Mouse (Mus musculus): ENCODE measurements at regions not wholly inside any gene's neighbourhood (a gene's known extent, or its start where the extent isn't known, plus 50 kb on each side); places are given as distances from the start of the nearest gene placed in this dataset.

GRCm38 (mm10) chr15:87180836-87181235 is 363.3 kb upstream of the Fam19a5 start:
- Histone ChIP-seq H3K27me3 (replicated peaks) (no peaks in the 10 kb centered on the region), H3K4me3 (replicated peaks) (no peak overlapping the region), H3K9me3 (peaks cover 89% of the 10 kb centered on the region), H3K36me3 (replicated peaks; ENCODE audit: low read length) (no peaks in the 10 kb centered on the region), H3K4me1 (no peaks in the 10 kb centered on the region)
- TF ChIP-seq FLI1 (IDR thresholded peaks at IDR 0.05; ENCODE audit: low read length) (no peak), GATA1 (IDR thresholded peaks at IDR 0.05; ENCODE audit: borderline replicate concordance, low read length) (no peak)

DNA sequence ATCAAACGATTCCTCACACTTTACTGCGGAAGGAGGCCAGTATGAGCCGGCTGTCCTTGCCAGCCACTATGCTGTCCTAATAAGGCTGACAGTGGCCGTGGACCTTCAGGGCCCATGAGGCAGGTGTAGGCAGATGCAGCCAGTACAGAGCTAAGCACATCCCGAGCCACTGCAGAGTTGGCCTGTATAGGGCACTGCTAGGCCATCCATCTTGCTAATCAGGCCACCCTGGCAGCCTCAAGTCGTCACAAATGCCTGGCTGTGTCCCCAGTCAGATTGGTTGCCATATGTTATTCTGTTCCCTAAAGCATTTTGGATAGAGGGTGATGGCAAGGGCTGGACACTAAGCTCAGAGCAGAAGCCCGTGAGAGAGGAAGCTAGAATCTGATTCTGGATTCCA is 359.9 kb upstream of the Fam19a5 start:
- Histone ChIP-seq H3K36me3 (replicated peaks; ENCODE audit: low read length) (no peaks in the 10 kb centered on the region), H3K27me3 (replicated peaks) (no peaks in the 10 kb centered on the region), H3K9me3 (peaks cover 91% of the 10 kb centered on the region), H3K4me3 (replicated peaks) (peak overlapping the region; percentile 72), H3K4me1 (no peaks in the 10 kb centered on the region)
- no peak for TF ChIP-seq GATA1 (IDR thresholded peaks at IDR 0.05; ENCODE audit: borderline replicate concordance, low read length)
- TF ChIP-seq FLI1 (IDR thresholded peaks at IDR 0.05; ENCODE audit: low read length) = no peak

DNA sequence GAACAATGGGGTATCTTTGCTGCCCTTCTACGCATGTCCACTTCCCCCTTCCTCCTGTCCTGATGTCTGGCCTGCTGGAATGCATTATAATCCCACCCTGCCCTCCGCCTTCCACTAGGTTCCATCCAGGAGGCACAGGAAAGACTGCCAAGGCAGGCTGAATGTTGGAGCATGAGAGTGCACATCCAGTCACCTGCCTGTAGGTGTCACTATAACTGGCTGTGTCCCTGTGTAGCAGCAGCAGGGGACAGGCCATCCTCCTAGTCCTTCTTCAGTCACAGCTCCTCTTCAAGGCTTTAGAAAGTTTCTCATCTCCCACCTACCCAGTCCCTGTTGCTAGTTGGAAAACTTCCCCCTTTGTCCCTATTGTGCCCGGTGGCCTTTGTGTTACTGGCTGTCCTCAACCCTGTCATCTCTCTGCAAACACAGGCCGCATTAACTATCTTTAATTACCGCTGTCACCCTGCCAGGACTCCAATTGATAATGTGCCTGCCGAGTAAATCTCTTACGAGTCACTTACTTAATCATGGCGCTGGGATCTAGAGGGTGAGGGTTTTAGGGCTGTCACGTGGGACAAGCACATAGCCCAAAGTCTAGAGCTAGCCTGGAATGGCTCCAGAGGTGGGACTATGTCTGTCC is 355.2 kb upstream of the Fam19a5 start:
- Histone ChIP-seq H3K27me3 (replicated peaks) (no peaks in the 10 kb centered on the region), H3K4me3 (replicated peaks) (peak overlapping the region; percentile 69), H3K4me1 (no peaks in the 10 kb centered on the region), H3K9me3 (peaks cover 87% of the 10 kb centered on the region), H3K36me3 (replicated peaks; ENCODE audit: low read length) (no peaks in the 10 kb centered on the region)
- TF ChIP-seq FLI1 (IDR thresholded peaks at IDR 0.05; ENCODE audit: low read length) = no peak
- TF ChIP-seq GATA1 (IDR thresholded peaks at IDR 0.05; ENCODE audit: borderline replicate concordance, low read length) = no peak

- Histone ChIP-seq H3K27me3 (replicated peaks) (no peaks in the 10 kb centered on the region), H3K36me3 (replicated peaks; ENCODE audit: low read length) (no peaks in the 10 kb centered on the region), H3K4me1 (no peaks in the 10 kb centered on the region), H3K9me3 (peaks cover 73% of the 10 kb centered on the region), H3K4me3 (replicated peaks) (no peak overlapping the region)
- TF ChIP-seq GATA1 (IDR thresholded peaks at IDR 0.05; ENCODE audit: borderline replicate concordance, low read length) (no peak), FLI1 (IDR thresholded peaks at IDR 0.05; ENCODE audit: low read length) (no peak)
Measured at GRCm38 (mm10) chr15:87191901-87192300, 352.2 kb upstream of the Fam19a5 start.

DNA sequence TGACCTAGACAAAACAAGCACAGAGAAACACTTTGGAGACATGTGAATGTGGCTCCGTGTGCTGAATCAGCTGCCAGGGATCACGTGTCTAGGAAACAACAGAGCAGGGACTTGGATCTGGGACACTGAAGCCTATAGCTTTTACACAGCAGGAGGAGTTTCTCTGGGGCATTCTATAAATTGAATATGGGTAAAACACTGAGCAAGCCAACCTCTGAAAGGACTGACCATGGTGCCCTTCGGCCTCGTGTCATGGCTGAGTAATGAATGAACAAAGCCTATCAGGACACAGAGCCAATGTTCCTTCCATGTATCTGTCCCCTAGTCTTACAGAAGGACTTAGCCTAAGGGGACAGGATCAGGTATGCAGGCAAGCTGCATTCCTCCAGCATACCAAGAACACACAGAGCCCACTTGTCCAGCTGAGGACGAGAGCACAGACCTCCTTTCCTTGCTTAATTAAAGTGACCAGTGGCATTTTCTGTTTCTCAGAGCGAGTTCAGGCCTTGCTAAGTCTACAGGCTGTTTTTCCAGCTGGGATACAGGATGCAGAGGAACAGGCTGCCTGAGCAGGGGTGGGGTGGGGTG is 347.7 kb upstream of the Fam19a5 start:
- H3K27me3 ChIP-seq (replicated peaks) = no peaks in the 10 kb centered on the region
- H3K4me3 ChIP-seq (replicated peaks) = no peak overlapping the region
- H3K4me1 ChIP-seq = no peaks in the 10 kb centered on the region
- no peak for TF ChIP-seq GATA1 (IDR thresholded peaks at IDR 0.05; ENCODE audit: borderline replicate concordance, low read length)
- no peak for TF ChIP-seq FLI1 (IDR thresholded peaks at IDR 0.05; ENCODE audit: low read length)
- peaks cover 72% of the 10 kb centered on the region for H3K9me3 ChIP-seq
- H3K36me3 ChIP-seq (replicated peaks; ENCODE audit: low read length) = no peaks in the 10 kb centered on the region

DNA sequence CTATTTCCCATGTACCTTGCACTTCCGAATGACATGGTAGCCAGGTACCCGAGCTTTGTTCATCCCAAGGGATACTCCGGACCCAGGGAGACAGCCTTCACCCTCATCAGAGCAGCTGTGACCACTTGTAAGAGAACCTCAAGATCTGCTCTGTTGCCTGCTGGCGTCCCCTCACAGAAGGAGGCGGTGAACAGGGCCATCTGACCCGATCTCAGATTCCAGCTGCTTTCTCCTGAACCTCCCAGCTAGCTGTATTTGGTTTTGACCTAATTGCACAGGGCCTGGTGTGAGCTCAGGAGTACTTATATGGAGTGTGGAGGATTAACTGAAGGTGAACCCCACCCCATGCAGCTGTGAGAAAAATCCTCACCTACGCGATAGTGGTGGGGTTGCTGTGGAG is 344.5 kb upstream of the Fam19a5 start:
- H3K27me3 ChIP-seq (replicated peaks) = no peaks in the 10 kb centered on the region
- no peak for TF ChIP-seq GATA1 (IDR thresholded peaks at IDR 0.05; ENCODE audit: borderline replicate concordance, low read length)
- no peak for TF ChIP-seq FLI1 (IDR thresholded peaks at IDR 0.05; ENCODE audit: low read length)
- no peak overlapping the region for H3K4me3 ChIP-seq (replicated peaks)
- H3K4me1 ChIP-seq = no peaks in the 10 kb centered on the region
- no peaks in the 10 kb centered on the region for H3K36me3 ChIP-seq (replicated peaks; ENCODE audit: low read length)
- peaks cover 80% of the 10 kb centered on the region for H3K9me3 ChIP-seq

DNA sequence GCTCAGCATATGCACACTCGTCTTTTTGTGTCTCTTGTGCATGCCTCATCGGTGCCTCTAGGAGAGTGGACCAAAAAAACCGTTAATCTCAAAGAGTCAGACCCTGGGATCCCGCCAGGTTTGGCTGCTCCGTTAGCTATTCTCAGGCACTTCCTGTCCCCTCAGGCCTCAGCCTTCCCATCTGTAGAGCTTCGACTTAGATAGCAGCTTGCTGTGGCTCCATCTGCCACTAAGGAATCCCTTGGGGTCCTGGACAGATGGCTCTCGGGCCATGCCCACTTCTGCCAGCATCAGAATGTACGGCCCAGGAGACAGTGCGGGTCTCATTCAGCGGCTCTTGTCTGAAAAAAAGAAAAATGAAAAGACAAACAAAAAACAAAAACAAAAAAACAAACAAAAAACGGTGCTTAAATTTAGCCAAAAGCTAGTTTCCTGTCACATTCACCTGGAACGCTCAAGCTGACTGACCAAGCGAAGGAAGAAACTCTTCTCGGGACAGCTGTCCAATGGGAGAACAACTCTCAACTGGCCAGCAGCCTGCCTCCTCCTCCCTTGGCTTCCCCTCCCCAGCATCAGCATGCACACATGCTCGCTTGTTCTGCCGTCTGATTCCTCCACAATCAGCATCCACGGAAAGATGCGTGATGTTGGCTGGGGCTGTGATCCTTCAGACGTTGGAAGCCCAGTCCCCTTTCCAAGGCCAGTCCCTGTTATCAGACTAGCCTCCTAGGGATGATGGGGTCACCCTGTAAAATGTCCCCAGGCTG is 343.6 kb upstream of the Fam19a5 start:
- H3K4me1 ChIP-seq = no peaks in the 10 kb centered on the region
- H3K27me3 ChIP-seq (replicated peaks) = no peaks in the 10 kb centered on the region
- peak overlapping the region; percentile 62 for H3K4me3 ChIP-seq (replicated peaks)
- TF ChIP-seq GATA1 (IDR thresholded peaks at IDR 0.05; ENCODE audit: borderline replicate concordance, low read length) (no peak), FLI1 (IDR thresholded peaks at IDR 0.05; ENCODE audit: low read length) (no peak)
- H3K36me3 ChIP-seq (replicated peaks; ENCODE audit: low read length) = no peaks in the 10 kb centered on the region
- peaks cover 85% of the 10 kb centered on the region for H3K9me3 ChIP-seq

DNA sequence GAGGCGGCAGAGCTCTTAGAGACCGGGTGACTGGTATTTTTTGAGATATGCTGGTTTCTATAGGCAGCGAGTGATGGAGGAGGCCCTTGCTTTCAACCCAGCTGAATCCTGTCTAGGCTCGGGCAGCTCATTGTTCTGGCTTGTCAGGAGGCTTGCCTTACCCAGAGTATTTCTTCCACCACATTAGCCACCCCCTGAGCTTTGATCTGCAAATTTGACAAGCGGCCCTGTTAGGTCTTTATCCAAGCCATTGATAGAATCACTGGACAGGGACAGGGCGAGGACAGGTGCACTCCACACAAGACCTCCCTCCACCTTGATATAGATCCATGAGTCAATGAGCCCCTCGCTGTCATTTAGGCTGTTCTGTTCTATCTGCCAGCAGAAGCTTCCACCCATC is 343.0 kb upstream of the Fam19a5 start:
- Histone ChIP-seq H3K36me3 (replicated peaks; ENCODE audit: low read length) (no peaks in the 10 kb centered on the region), H3K4me1 (no peaks in the 10 kb centered on the region), H3K4me3 (replicated peaks) (no peak overlapping the region), H3K27me3 (replicated peaks) (no peaks in the 10 kb centered on the region), H3K9me3 (peaks cover 83% of the 10 kb centered on the region)
- TF ChIP-seq FLI1 (IDR thresholded peaks at IDR 0.05; ENCODE audit: low read length) (no peak), GATA1 (IDR thresholded peaks at IDR 0.05; ENCODE audit: borderline replicate concordance, low read length) (no peak)

DNA sequence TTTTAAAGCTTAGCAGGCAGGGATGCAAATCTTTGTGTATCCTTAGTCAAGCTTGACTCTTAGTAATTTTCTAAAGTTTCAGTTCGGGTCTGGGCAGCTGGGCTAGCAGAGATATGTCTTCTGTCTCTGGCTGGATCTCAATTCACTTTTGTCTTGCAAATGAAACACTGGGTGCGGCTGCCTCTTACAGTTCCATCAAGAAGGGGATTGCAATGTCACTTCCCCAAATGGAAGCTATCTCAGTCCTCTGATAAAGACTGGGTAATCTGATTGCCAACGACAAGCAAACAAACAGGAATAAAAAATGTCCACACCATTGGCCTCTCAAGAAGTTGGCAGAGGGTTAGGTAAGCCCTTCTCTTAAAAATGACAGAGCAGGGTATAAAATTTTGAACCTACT is 314.1 kb upstream of the Fam19a5 start:
- Histone ChIP-seq H3K27me3 (replicated peaks) (no peaks in the 10 kb centered on the region), H3K4me3 (replicated peaks) (no peak overlapping the region), H3K4me1 (no peaks in the 10 kb centered on the region), H3K36me3 (replicated peaks; ENCODE audit: low read length) (no peaks in the 10 kb centered on the region), H3K9me3 (peaks cover 66% of the 10 kb centered on the region)
- TF ChIP-seq FLI1 (IDR thresholded peaks at IDR 0.05; ENCODE audit: low read length) = no peak
- no peak for TF ChIP-seq GATA1 (IDR thresholded peaks at IDR 0.05; ENCODE audit: borderline replicate concordance, low read length)

GRCm38 (mm10) chr15:87236096-87236495 is 308.0 kb upstream of the Fam19a5 start:
- no peak for TF ChIP-seq GATA1 (IDR thresholded peaks at IDR 0.05; ENCODE audit: borderline replicate concordance, low read length)
- TF ChIP-seq FLI1 (IDR thresholded peaks at IDR 0.05; ENCODE audit: low read length) = no peak
- no peaks in the 10 kb centered on the region for H3K27me3 ChIP-seq (replicated peaks)
- no peaks in the 10 kb centered on the region for H3K4me1 ChIP-seq
- peaks cover 89% of the 10 kb centered on the region for H3K9me3 ChIP-seq
- H3K4me3 ChIP-seq (replicated peaks) = no peak overlapping the region
- no peaks in the 10 kb centered on the region for H3K36me3 ChIP-seq (replicated peaks; ENCODE audit: low read length)
